Mouse (Mus musculus) heart, embryonic 15.5 days (tissue): ENCODE data around the gene Mfn1. TPM values are rescaled to one million over a fixed set of nuclear protein-coding genes. Genes with fewer than 3 reads are reported as not detected.

ENCODE experiments used
- ATAC-seq: fragments of 200-750 bp; cut with Nextera tagmentation; replicated peaks from 2 replicates; pipeline ENCODE4 v1.8.0; 2017; ENCODE audit warnings: low read depth, moderate TSS enrichment; ENCODE audit not compliant: insufficient number of reproducible peaks, insufficient read depth, low FRiP score
- H3K27ac ChIP-seq: fragments of 300-500 bp; sonication (generic); 2 replicates; pipeline ENCODE4 v1.5.1; 2015; ENCODE audit warnings: mild to moderate bottlenecking, inconsistent platforms
- H3K27me3 ChIP-seq: fragments of 300-500 bp; sonication (generic); 2 replicates; pipeline ENCODE4 v1.6.1; 2015; ENCODE audit warnings: inconsistent platforms
- H3K36me3 ChIP-seq: fragments of 300-500 bp; sonication (generic); 2 replicates; pipeline ENCODE4 v1.6.1; 2015; ENCODE audit warnings: mild to moderate bottlenecking, inconsistent platforms
- H3K4me1 ChIP-seq: fragments of 300-500 bp; sonication (generic); replicated peaks from 2 replicates; pipeline ENCODE4 v1.6.1; 2015; ENCODE audit warnings: inconsistent platforms
- H3K4me2 ChIP-seq: fragments of 300-500 bp; sonication (generic); 2 replicates; pipeline ENCODE4 v1.6.1; 2015; ENCODE audit warnings: inconsistent platforms, mild to moderate bottlenecking, moderate library complexity
- H3K4me3 ChIP-seq: fragments of 300-500 bp; sonication (generic); 2 replicates; pipeline ENCODE4 v1.5.1; 2015; ENCODE audit warnings: mild to moderate bottlenecking, inconsistent platforms
- H3K9ac ChIP-seq: fragments of 300-500 bp; sonication (generic); 2 replicates; pipeline ENCODE4 v1.6.1; 2015; ENCODE audit warnings: mild to moderate bottlenecking, inconsistent platforms
- H3K9me3 ChIP-seq: fragments of 300-500 bp; sonication (generic); replicated peaks from 2 replicates; pipeline ENCODE4 v1.6.1; 2016; ENCODE audit warnings: inconsistent platforms
- WGBS: fragments of 180-500 bp; shearing (Covaris S2); methylation state at CpG from one replicate; pipeline ENCODE4 v1.1.7; 2015; ENCODE audit warnings: mixed read lengths; 5-methylcytosine and 5-hydroxymethylcytosine counted together
- polyA plus RNA-seq: library from polyadenylated mRNA; unstranded; fragments of >200 nt; fragmentation: Nextera tagmentation; extraction: Ambion mirVana; gene quantifications from 2 replicates; pipeline ENCODE4 v1.2.1, GENCODE M21; 2015

The Mfn1 gene
- polyA plus RNA-seq, 1 experiment from 2014 or later: 78.6 TPM

DNA sequence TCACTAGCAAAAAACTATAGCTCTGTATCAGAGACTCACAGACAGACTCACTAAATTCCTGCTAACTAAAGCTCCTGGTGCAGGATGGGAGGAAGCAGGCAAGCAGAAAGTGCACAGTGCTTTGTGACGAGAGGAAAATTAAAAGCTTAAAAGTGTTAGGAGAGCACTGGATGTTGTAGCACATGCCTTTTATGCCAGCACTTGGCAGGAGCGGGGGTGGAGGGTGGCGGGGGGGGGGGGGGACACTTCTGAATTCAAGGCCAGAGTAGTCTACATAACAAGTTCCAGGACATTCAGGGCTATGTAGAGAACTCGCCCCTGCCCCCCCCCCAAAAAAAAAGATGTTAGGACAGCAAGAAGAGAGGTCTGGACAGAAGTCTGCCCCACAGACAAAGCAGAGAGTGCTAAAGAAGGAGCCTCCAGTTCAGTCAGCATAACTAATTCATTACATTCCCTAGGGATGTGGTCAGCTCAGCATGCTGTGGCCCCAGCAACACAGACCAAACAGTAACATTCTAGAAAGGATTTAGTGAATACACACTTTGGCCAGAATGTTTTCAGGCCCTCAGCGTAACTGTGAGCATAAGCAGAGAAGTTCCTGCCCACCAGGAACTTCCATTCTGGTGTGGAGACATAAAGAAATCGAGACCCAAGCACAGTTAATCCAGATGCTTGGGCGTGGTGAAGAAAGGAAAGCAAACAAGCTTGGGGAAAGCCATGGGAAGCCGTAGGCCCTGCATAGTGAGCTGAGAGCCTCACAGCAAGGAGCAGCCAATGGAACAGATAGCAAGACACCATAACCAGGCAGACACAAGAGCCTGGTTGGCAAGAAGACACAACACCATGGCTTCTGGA lies 33.2 kb upstream of the Mfn1 start:
- H3K9me3 ChIP-seq: no peaks in the 10 kb centered on the region
- H3K27ac ChIP-seq: no peak overlapping the region
- no peaks in the 10 kb centered on the region for H3K36me3 ChIP-seq
- H3K4me1 ChIP-seq: 0 out of 2 replicates have a peak, but pooled peaks cover 4% of the 10 kb centered on the region
- 57% methylated on average over 7 of the region's 8 CpGs for WGBS
- no peak overlapping the region for H3K9ac ChIP-seq
- H3K27me3 ChIP-seq: no peaks in the 10 kb centered on the region
- no peak overlapping the region for H3K4me2 ChIP-seq
- no peak overlapping the region for H3K4me3 ChIP-seq
- no peak for ATAC-seq

DNA sequence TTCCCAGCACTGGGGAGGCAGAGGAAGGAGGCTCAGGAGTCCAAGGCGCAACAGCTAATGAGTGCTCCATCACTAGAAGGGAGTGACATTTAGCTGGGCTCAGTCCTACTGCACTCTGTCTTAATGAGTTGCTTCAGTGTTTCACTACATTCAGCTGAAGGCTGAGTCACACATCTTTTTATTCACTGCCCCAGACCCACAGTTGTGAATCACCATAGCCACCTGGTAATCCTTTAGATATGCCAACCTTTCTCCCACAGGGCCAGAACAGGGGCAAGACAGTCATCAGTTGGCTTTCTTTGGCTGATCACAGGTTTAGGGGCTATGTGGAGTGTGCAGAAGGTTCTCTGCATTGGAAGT lies 32.6 kb upstream of the Mfn1 start:
- Histone ChIP-seq H3K9ac (no peak overlapping the region), H3K36me3 (no peaks in the 10 kb centered on the region), H3K27ac (no peak overlapping the region), H3K4me1 (0 out of 2 replicates have a peak, but pooled peaks cover 4% of the 10 kb centered on the region), H3K27me3 (no peaks in the 10 kb centered on the region), H3K4me3 (no peak overlapping the region), H3K9me3 (no peaks in the 10 kb centered on the region), H3K4me2 (no peak overlapping the region)
- 90% methylated on average over 1 of the region's 1 CpGs for WGBS
- no peak for ATAC-seq

DNA sequence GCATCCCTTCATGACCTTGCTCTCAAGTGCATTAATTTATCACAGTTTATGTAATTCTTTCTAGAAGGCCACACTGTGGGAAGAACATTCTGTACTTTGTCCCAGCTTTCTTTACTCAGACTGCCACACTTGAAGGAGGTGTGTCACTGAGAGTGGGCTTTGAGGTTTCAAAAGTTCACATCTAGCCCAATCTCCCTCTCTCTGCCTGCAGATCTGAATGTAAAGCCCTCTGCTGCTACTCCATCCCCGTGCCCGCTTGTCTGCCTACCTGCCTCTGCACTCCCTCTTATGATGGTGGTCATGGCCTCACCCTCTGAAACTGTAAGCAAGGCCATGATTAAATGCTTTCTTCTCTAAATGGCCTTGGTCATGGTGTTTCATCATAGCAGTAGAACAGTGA lies 28.9 kb upstream of the Mfn1 start:
- ATAC-seq: no peak
- H3K27me3 ChIP-seq: no peaks in the 10 kb centered on the region
- no peak overlapping the region for H3K4me3 ChIP-seq
- no peaks in the 10 kb centered on the region for H3K9me3 ChIP-seq
- 0 out of 2 replicates have a peak, but pooled peaks cover 4% of the 10 kb centered on the region for H3K4me1 ChIP-seq
- no peak overlapping the region for H3K27ac ChIP-seq
- H3K9ac ChIP-seq: no peak overlapping the region
- H3K4me2 ChIP-seq: no peak overlapping the region
- WGBS: 92% methylated on average over 2 of the region's 2 CpGs
- no peaks in the 10 kb centered on the region for H3K36me3 ChIP-seq

DNA sequence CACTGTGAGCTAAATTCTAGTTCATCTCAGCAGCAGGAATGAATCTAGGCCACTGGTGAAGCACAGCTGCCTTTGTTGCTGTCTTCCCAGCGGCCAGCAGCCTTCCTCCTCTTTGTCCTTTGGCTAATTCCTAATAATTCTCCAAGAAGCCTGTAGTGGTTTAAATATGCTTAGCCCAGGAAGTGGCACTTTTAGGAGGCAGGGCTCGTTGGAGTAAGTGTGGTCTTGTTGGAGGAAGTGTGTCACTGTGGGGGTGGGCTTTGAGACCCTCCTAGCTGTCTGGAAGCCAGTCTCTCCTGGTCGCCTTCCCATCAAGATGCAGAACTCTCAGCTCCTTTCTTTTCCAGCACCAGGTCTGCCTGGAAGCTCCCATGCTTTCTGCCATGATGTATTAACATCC lies 23.4 kb upstream of the Mfn1 start:
- no peak overlapping the region for H3K9ac ChIP-seq
- 67% methylated on average over 3 of the region's 3 CpGs for WGBS
- no peak for ATAC-seq
- no peak overlapping the region for H3K4me2 ChIP-seq
- H3K27me3 ChIP-seq: no peaks in the 10 kb centered on the region
- peaks cover 12% of the 10 kb centered on the region for H3K4me1 ChIP-seq
- no peaks in the 10 kb centered on the region for H3K36me3 ChIP-seq
- no peak overlapping the region for H3K4me3 ChIP-seq
- no peak overlapping the region for H3K27ac ChIP-seq
- no peaks in the 10 kb centered on the region for H3K9me3 ChIP-seq

DNA sequence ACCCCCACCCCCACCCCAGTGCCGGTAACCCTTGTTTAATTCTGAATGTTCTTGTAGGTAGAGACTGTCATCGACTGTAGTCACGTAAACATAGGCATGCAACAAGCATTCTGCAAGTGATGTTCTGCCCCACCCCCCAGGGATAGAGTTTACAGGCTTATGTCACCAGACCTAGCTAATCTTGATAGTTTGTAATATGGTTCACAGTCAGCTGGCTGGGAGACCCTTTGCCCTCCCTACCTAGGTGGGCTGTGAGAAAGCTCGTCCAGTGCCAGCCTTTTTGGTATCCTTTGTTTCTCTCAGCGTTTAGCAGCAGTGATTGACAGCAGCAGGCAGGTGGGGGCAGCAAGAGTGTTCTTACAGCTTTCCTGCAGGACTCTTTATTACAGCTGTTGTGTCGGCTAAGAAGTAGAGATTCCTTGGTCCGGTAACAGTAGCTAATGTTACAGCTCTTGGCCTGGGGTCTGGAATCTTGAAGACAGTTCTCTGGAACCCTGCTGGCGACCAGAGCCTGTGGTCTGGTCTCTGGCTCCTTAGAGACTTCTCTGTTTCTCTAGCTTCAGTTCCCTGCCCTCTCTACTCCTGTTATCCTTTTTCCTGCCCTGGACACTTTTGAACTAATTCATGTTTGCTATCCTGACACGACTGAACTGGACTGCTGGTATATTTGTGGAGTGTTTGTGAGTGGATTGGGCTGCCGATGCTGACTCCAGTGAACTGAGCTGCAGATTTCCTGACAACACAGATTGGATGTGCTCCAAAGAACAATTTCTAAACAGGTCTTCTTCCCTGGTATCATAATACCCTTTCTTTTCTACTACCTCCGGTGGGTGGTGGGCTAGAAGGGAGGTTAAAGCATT lies 22.7 kb upstream of the Mfn1 start:
- WGBS: 58% methylated on average over 11 of the region's 11 CpGs
- no peaks in the 10 kb centered on the region for H3K9me3 ChIP-seq

DNA sequence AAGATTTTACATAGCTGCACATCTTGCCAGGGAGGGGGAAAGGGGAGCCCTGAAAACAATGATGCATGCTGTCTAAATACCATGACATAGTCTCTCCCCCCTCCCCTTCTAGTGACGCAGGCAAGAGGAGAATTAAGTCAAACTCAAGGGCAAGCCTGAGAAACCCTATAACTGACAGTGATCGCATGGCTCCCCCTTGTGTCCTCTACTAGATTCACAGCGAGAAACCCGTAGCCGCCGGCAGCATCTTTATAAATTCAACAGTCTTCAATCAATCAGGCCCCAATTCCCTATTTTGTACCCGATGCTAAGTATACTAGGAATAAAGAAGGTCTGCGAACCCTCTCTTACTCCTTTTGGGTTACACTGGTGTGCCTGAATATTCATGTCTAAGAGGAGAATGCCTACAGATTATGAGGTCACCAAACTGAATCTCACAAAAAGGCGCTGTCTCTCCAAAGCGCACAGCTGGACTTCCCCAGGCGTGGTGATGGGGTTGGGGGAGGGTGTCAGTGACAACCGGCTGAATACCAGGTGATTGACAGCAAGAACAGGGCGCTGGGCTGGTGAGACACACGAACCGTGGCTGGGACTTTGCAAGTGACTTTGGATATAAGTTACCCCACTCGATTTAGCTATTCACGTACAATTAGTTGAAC lies 20.5 kb upstream of the Mfn1 start:
- no peak overlapping the region for H3K9ac ChIP-seq
- H3K4me1 ChIP-seq: peaks cover 23% of the 10 kb centered on the region
- no peak for ATAC-seq
- WGBS: 4% methylated on average over 17 of the region's 17 CpGs
- peak overlapping the region; percentile 73 for H3K4me2 ChIP-seq
- no peaks in the 10 kb centered on the region for H3K36me3 ChIP-seq
- no peak overlapping the region; the same call in 1 of the 2 replicates for H3K27ac ChIP-seq
- peak overlapping the region; percentile 75 for H3K4me3 ChIP-seq
- no peaks in the 10 kb centered on the region for H3K9me3 ChIP-seq
- no peaks in the 10 kb centered on the region for H3K27me3 ChIP-seq

More for the DNA sequence above, 22.7 kb upstream of the Mfn1 start:
- ATAC-seq: no peak
- Histone ChIP-seq H3K36me3 (no peaks in the 10 kb centered on the region), H3K4me3 (no peak overlapping the region), H3K27ac (no peak overlapping the region), H3K27me3 (no peaks in the 10 kb centered on the region), H3K4me1 (peaks cover 16% of the 10 kb centered on the region), H3K9ac (no peak overlapping the region), H3K4me2 (no peak overlapping the region)

DNA sequence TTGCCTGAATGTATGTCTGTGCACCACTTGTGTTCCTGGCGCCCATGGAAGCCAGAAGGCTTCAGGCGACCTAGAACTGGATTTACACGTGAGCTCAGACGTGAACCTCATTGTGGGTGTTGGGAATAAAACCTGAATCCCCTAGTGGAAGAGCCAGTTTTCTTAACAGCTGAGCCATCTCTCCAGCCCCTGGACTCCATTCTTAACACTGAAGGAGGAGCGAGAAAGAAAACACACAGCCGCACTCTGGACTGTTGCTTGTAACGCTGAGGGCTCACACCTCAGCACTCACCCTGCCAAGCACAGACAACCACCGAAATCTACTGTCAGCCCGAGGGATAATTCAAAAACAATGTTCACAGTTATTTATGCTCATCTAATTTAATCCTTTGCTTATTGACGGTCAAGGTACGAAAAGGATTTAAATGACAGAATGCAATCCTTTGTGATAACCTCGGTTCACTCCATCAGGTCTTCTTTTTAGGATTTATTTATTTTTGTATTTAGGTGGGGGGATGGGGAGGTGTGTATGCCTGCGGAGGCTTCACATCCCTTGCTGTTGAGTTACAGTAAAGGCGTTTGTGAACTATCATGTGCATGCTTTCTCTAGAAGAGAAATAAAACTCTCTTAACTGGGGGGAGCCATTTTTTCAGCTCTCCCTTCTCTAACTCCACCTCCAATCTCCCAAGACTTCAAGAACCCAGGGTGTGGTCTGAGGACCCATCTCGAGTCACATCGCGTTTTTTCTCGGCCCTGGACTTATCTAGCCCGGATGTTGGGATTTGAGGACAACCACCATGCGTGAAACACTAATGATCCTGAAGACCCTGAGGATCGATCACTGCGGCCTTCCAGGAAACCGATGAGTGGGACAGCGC lies 19.5 kb upstream of the Mfn1 start, which contains the start of gene Zfp639:
Gene Zfp639, plus strand, starts transcription at position 764 of the 879 bp plus-strand sequence.
- Histone ChIP-seq H3K4me1 (peaks cover 23% of the 10 kb centered on the region), H3K4me2 (peak within 1 kb of the TSS; percentile 73), H3K27ac (peak within 1 kb of the TSS; percentile 90), H3K9ac (peak within 1 kb of the TSS; percentile 86), H3K27me3 (no peaks in the 10 kb centered on the region), H3K4me3 (peak within 1 kb of the TSS; percentile 75), H3K9me3 (no peaks in the 10 kb centered on the region), H3K36me3 (peaks cover 1% of the 10 kb centered on the region; the same call in 1 of the 2 replicates)
- peak; percentile 0; the same call in 1 of the 2 replicates for ATAC-seq
- 8% methylated on average over 24 of the region's 24 CpGs for WGBS

DNA sequence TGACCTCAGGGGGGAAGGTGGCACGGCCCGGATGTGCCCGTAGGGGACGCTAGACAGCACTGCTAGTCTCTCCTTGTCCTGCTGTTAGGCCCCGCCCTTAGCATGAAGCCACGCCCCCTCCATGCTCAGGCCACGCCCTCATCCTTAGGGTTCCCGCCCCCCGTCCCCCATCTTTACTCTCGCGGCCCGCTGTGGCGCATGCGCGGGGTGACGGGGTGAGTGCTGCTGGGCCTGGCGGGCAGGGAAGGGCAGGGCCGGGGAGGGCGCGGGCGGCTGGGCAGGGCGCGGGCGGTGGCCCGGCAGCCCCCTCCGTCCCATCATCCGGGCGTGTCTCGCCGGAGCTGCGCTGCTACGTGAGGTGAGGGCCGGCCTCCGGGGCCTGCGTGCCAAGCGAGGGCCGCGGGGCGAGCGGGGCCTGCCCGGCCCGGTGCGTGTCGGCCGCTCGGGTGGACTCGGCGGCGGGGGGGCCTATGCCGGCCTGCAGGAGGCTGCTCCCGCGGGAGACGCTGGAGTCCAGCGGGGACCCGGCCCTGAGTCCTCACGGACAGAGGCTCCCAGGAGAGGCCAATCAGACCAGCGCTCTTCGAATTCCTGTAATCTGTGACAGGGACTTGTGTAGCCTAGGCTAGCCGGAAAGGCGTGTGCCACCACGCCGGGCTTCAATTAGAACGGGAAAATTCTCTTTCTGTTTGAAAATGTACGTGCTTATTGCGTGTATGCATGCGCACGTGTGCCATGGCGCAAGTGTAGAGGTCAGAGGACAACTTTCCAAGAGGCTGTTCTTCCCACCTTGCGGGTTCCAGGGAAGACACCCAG lies 18.7 kb upstream of the Mfn1 start:
- Histone ChIP-seq H3K4me3 (peak overlapping the region; percentile 75), H3K4me2 (peak overlapping the region; percentile 73), H3K27me3 (no peaks in the 10 kb centered on the region), H3K36me3 (peaks cover 7% of the 10 kb centered on the region), H3K9me3 (no peaks in the 10 kb centered on the region), H3K27ac (peak overlapping the region; percentile 90), H3K4me1 (peaks cover 23% of the 10 kb centered on the region), H3K9ac (peak overlapping the region; percentile 86)
- ATAC-seq: peak; percentile 96
- WGBS: under 1% methylated on average over 60 of the region's 69 CpGs

DNA sequence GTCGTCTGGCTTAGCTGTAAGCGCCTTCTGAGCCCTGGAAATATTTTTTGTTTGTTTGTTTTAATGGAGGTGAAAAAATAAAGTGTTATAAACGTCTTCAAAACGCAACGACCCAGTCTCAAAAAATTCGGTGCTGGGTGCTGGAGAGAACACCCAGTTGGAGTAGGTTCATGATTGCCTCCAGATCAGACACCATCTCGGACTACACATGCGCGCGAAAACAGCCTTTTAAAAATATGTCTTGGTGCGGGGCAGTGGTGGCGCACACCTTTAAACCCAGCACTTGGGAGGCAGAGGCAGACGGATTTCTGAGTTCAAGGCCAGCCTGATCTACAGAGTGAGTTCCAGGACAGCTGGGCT lies 18.1 kb upstream of the Mfn1 start:
- Histone ChIP-seq H3K4me2 (peak overlapping the region; percentile 73), H3K9me3 (no peaks in the 10 kb centered on the region), H3K27me3 (no peaks in the 10 kb centered on the region), H3K4me1 (peaks cover 23% of the 10 kb centered on the region), H3K36me3 (peaks cover 9% of the 10 kb centered on the region), H3K4me3 (peak overlapping the region; percentile 75), H3K9ac (peak overlapping the region; percentile 86), H3K27ac (peak overlapping the region; percentile 90)
- 4% methylated on average over 13 of the region's 13 CpGs for WGBS
- no peak for ATAC-seq
